Mouse (Mus musculus) intestine, postnatal 0 days (tissue): ENCODE measurements at regions not wholly inside any gene's neighbourhood (a gene's known extent, or its start where the extent isn't known, plus 50 kb on each side); places are given as distances from the start of the nearest gene placed in this dataset.
"Not testable (repeated sequence)": the region's sequence is repeated elsewhere in the genome, so short reads cannot be mapped to it uniquely, and the experiment has no call there.

Source experiments
- ATAC-seq: fragments of 200-750 bp; cut with Nextera tagmentation; 2 replicates; pipeline ENCODE4 v1.8.0; 2017; ENCODE audit warnings: mild to moderate bottlenecking, moderate TSS enrichment, moderate library complexity
- H3K27ac ChIP-seq: fragments of 300-500 bp; sonication (generic); 2 replicates; pipeline ENCODE4 v1.5.1; 2014; ENCODE audit warnings: mild to moderate bottlenecking, low read depth, low read length, moderate library complexity
- H3K27me3 ChIP-seq: fragments of 300-500 bp; sonication (generic); replicated peaks from 2 replicates; pipeline ENCODE4 v1.6.1; 2014; ENCODE audit warnings: low read length, mixed read lengths; ENCODE audit not compliant: control insufficient read depth, insufficient read depth
- H3K36me3 ChIP-seq: fragments of 300-500 bp; sonication (generic); 2 replicates; pipeline ENCODE4 v1.6.1; 2014; ENCODE audit warnings: mild to moderate bottlenecking, moderate library complexity; ENCODE audit not compliant: control insufficient read depth, insufficient read depth
- H3K4me1 ChIP-seq: fragments of 300-500 bp; sonication (generic); replicated peaks from 2 replicates; pipeline ENCODE4 v1.6.1; 2014; ENCODE audit warnings: antibody characterized with exemption, low read length, mixed read lengths; ENCODE audit not compliant: control insufficient read depth, insufficient read depth
- H3K4me2 ChIP-seq: fragments of 300-500 bp; sonication (generic); replicated peaks from 2 replicates; pipeline ENCODE4 v1.6.1; 2014; ENCODE audit warnings: low read depth, mild to moderate bottlenecking, moderate library complexity
- H3K4me3 ChIP-seq: fragments of 300-500 bp; sonication (generic); 2 replicates; pipeline ENCODE4 v1.5.1; 2014; ENCODE audit warnings: low read depth, low read length
- H3K9ac ChIP-seq: fragments of 300-500 bp; sonication (generic); 2 replicates; pipeline ENCODE4 v1.6.1; 2014; ENCODE audit warnings: mild to moderate bottlenecking, low read depth, low read length
- H3K9me3 ChIP-seq: fragments of 300-500 bp; sonication (generic); 2 replicates; pipeline ENCODE4 v1.6.1; 2016; ENCODE audit warnings: mixed run types; ENCODE audit not compliant: control insufficient read depth
- CTCF ChIP-seq: sonication (generic); IDR thresholded peaks from 2 replicates; pipeline ENCODE4 v1.5.1; 2016; ENCODE audit warnings: low read depth, mild to moderate bottlenecking, control low read depth, antibody characterized with exemption, moderate library complexity
- WGBS: fragments of 180-500 bp; shearing (Covaris S2); extraction: QIAGEN DNeasy Blood & Tissue Kit; methylation state at CpG from one replicate; pipeline ENCODE4 v1.1.7; 2014; 5-methylcytosine and 5-hydroxymethylcytosine counted together

- not testable (repeated sequence) for H3K4me3 ChIP-seq, H3K27ac ChIP-seq, H3K4me1 ChIP-seq, H3K4me2 ChIP-seq, H3K9ac ChIP-seq, H3K27me3 ChIP-seq, H3K36me3 ChIP-seq, H3K9me3 ChIP-seq, ATAC-seq
- 100% methylated on average over 3 of the region's 3 CpGs for WGBS
- TF ChIP-seq CTCF = peak; percentile 26; the same call in 1 of the 2 replicates
These were observed 130.8 kb upstream of the Mrps10 start for GRCm38 (mm10) chr17:47237881-47238280.

GRCm38 (mm10) chr17:47234343-47234742 lies 134.3 kb upstream of the Mrps10 start:
- no peak overlapping the region for H3K4me3 ChIP-seq
- 93% methylated on average over 11 of the region's 11 CpGs for WGBS
- H3K27me3 ChIP-seq = no peaks in the 10 kb centered on the region
- no peak for TF ChIP-seq CTCF
- no peak overlapping the region for H3K4me2 ChIP-seq
- peaks cover 5% of the 10 kb centered on the region; the same call in 1 of the 2 replicates for H3K36me3 ChIP-seq
- no peak overlapping the region for H3K27ac ChIP-seq
- H3K9ac ChIP-seq = no peak overlapping the region
- no peaks in the 10 kb centered on the region for H3K4me1 ChIP-seq
- H3K9me3 ChIP-seq = no peaks in the 10 kb centered on the region
- ATAC-seq = no peak

GRCm38 (mm10) chr17:47233003-47233678 lies 135.5 kb upstream of the Mrps10 start:
- H3K27me3 ChIP-seq = no peaks in the 10 kb centered on the region
- ATAC-seq = no peak
- H3K36me3 ChIP-seq = peaks cover 5% of the 10 kb centered on the region; the same call in 1 of the 2 replicates
- no peaks in the 10 kb centered on the region for H3K9me3 ChIP-seq
- no peak for TF ChIP-seq CTCF
- 0 out of 2 replicates have a peak overlapping the region, but pooled peaks have one; percentile 13 for H3K4me2 ChIP-seq
- H3K4me3 ChIP-seq = no peak overlapping the region
- H3K4me1 ChIP-seq = no peaks in the 10 kb centered on the region
- H3K9ac ChIP-seq = no peak overlapping the region
- WGBS = 32% methylated on average over 8 of the region's 8 CpGs
- H3K27ac ChIP-seq = no peak overlapping the region

- no peak overlapping the region for H3K27ac ChIP-seq
- 95% methylated on average over 9 of the region's 10 CpGs for WGBS
These were observed 138.0 kb upstream of the Mrps10 start for GRCm38 (mm10) chr17:47230715-47231114.

GRCm38 (mm10) chr17:47226391-47226790 lies 142.3 kb upstream of the Mrps10 start:
- Histone ChIP-seq H3K27me3 (no peaks in the 10 kb centered on the region), H3K4me2 (no peak overlapping the region), H3K4me3 (no peak overlapping the region), H3K9me3 (no peaks in the 10 kb centered on the region), H3K36me3 (0 out of 2 replicates have a peak, but pooled peaks cover 5% of the 10 kb centered on the region), H3K4me1 (no peaks in the 10 kb centered on the region), H3K9ac (no peak overlapping the region), H3K27ac (no peak overlapping the region)
- no peak for ATAC-seq
- 70% methylated on average over 11 of the region's 11 CpGs for WGBS
- no peak for TF ChIP-seq CTCF

More at GRCm38 (mm10) chr17:47230715-47231114, 138.0 kb upstream of the Mrps10 start:
- no peaks in the 10 kb centered on the region for H3K9me3 ChIP-seq
- H3K4me3 ChIP-seq = no peak overlapping the region
- H3K9ac ChIP-seq = no peak overlapping the region
- no peaks in the 10 kb centered on the region for H3K27me3 ChIP-seq
- H3K4me1 ChIP-seq = no peaks in the 10 kb centered on the region
- H3K4me2 ChIP-seq = no peak overlapping the region
- 0 out of 2 replicates have a peak, but pooled peaks cover 5% of the 10 kb centered on the region for H3K36me3 ChIP-seq
- TF ChIP-seq CTCF = peak; percentile 46
- ATAC-seq = no peak

GRCm38 (mm10) chr17:47225306-47226269 lies 143.1 kb upstream of the Mrps10 start:
- H3K4me1 ChIP-seq = no peaks in the 10 kb centered on the region
- no peak overlapping the region for H3K4me3 ChIP-seq
- H3K9ac ChIP-seq = no peak overlapping the region
- TF ChIP-seq CTCF = no peak
- ATAC-seq = no peak
- WGBS = 64% methylated on average over 18 of the region's 18 CpGs
- H3K4me2 ChIP-seq = no peak overlapping the region
- H3K27ac ChIP-seq = no peak overlapping the region
- H3K36me3 ChIP-seq = 0 out of 2 replicates have a peak, but pooled peaks cover 5% of the 10 kb centered on the region
- H3K9me3 ChIP-seq = no peaks in the 10 kb centered on the region
- no peaks in the 10 kb centered on the region for H3K27me3 ChIP-seq
